Mouse (Mus musculus) midbrain, postnatal 0 days (tissue): ENCODE measurements around the gene Fryl. TPM values are rescaled to one million over a fixed set of nuclear protein-coding genes. Genes with fewer than 3 reads are reported as not detected.

Experiments used
- ATAC-seq: fragments of 200-750 bp; cut with Nextera tagmentation; 2 replicates; pipeline ENCODE4 v1.8.0; 2017; ENCODE audit warnings: moderate number of reproducible peaks, mild to moderate bottlenecking, moderate TSS enrichment, moderate library complexity; ENCODE audit not compliant: low FRiP score
- DNase-seq: peaks from one replicate; pipeline ENCODE4 v3.0.0-alpha.2; 2015; ENCODE audit warnings: low spot score
- H3K27ac ChIP-seq: fragments of 300-500 bp; sonication (generic); 2 replicates; pipeline ENCODE4 v1.5.1; 2014; ENCODE audit warnings: low read depth, mild to moderate bottlenecking, low read length, mixed read lengths
- H3K27me3 ChIP-seq: fragments of 300-500 bp; sonication (generic); 2 replicates; pipeline ENCODE4 v1.6.1; 2014; ENCODE audit warnings: low read length, control low read depth, mixed read lengths; ENCODE audit not compliant: insufficient read depth
- H3K36me3 ChIP-seq: fragments of 300-500 bp; sonication (generic); 2 replicates; pipeline ENCODE4 v1.6.1; 2014; ENCODE audit warnings: low read length, control low read depth, mixed read lengths; ENCODE audit not compliant: insufficient read depth
- H3K4me1 ChIP-seq: fragments of 300-500 bp; sonication (generic); 2 replicates; pipeline ENCODE4 v1.6.1; 2014; ENCODE audit warnings: mild to moderate bottlenecking, control low read depth, antibody characterized with exemption, low read length, mixed read lengths; ENCODE audit not compliant: insufficient read depth
- H3K4me2 ChIP-seq: fragments of 300-500 bp; sonication (generic); 2 replicates; pipeline ENCODE4 v1.6.1; 2014; ENCODE audit warnings: low read depth, mild to moderate bottlenecking, low read length, mixed read lengths; ENCODE audit not compliant: poor library complexity, severe bottlenecking
- H3K4me3 ChIP-seq: fragments of 300-500 bp; sonication (generic); 2 replicates; pipeline ENCODE4 v1.5.1; 2014; ENCODE audit warnings: low read depth, mild to moderate bottlenecking, low read length, moderate library complexity
- H3K9ac ChIP-seq: fragments of 300-500 bp; sonication (generic); replicated peaks from 2 replicates; pipeline ENCODE4 v1.6.1; 2014; ENCODE audit warnings: mild to moderate bottlenecking, low read length, moderate library complexity, mixed read lengths; ENCODE audit not compliant: poor library complexity, severe bottlenecking
- H3K9me3 ChIP-seq: fragments of 300-500 bp; sonication (generic); 2 replicates; pipeline ENCODE4 v1.6.1; 2016; ENCODE audit warnings: low read length, control low read depth
- CTCF ChIP-seq: IDR thresholded peaks from 2 replicates; pipeline ENCODE4 v1.5.1; 2016; ENCODE audit warnings: antibody characterized with exemption, mild to moderate bottlenecking
- WGBS: fragments of 180-500 bp; shearing (Covaris S2); extraction: QIAGEN DNeasy Blood & Tissue Kit; methylation state at CpG from one replicate; pipeline ENCODE4 v1.1.7; 2014; 5-methylcytosine and 5-hydroxymethylcytosine counted together
- polyA plus RNA-seq: library from polyadenylated mRNA; unstranded; fragments of >200 nt; fragmentation: Nextera tagmentation; extraction: Ambion mirVana; gene quantifications from 2 replicates; pipeline ENCODE4 v1.2.1, GENCODE M21; 2015
- total RNA-seq: library from RNA; depleted of rRNA; stranded (reverse); fragments of >200 nt; gene quantifications from 2 replicates; pipeline ENCODE4 v1.2.3, GENCODE M21; 2014

Gene Fryl
- total and polyA plus RNA-seq, 2 experiments from 2014 or later: 23.8 to 52.8 TPM

- Histone ChIP-seq H3K9ac (no peak overlapping the region), H3K36me3 (no peaks in the 10 kb centered on the region), H3K27ac (no peak overlapping the region), H3K4me2 (no peak overlapping the region), H3K4me1 (0 out of 2 replicates have a peak, but pooled peaks cover 3% of the 10 kb centered on the region), H3K9me3 (no peaks in the 10 kb centered on the region), H3K27me3 (no peaks in the 10 kb centered on the region), H3K4me3 (no peak overlapping the region)
- DNase-seq (no peak), ATAC-seq (no peak)
- no peak for TF ChIP-seq CTCF
- WGBS: 74% methylated on average over 10 of the region's 10 CpGs
Observed at GRCm38 (mm10) chr5:73241332-73241731, 15.1 kb downstream of the Fryl start.

GRCm38 (mm10) chr5:73240391-73240790, 16.0 kb downstream of the Fryl start:
- no peak for TF ChIP-seq CTCF

GRCm38 (mm10) chr5:73236894-73237334, 19.5 kb downstream of the Fryl start:
- H3K36me3 ChIP-seq: no peaks in the 10 kb centered on the region
- H3K9ac ChIP-seq: no peak overlapping the region
- H3K4me1 ChIP-seq: no peaks in the 10 kb centered on the region; the same call in 1 of the 2 replicates
- H3K27me3 ChIP-seq: no peaks in the 10 kb centered on the region
- 17% methylated on average over 6 of the region's 6 CpGs for WGBS
- H3K27ac ChIP-seq: no peak overlapping the region
- H3K4me3 ChIP-seq: no peak overlapping the region
- DNase-seq (no peak), ATAC-seq (no peak)
- no peak overlapping the region for H3K4me2 ChIP-seq
- no peaks in the 10 kb centered on the region for H3K9me3 ChIP-seq
- no peak for TF ChIP-seq CTCF

More at GRCm38 (mm10) chr5:73240391-73240790, 16.0 kb downstream of the Fryl start:
- no peak overlapping the region for H3K4me2 ChIP-seq
- WGBS: 85% methylated on average over 6 of the region's 6 CpGs
- H3K4me3 ChIP-seq: no peak overlapping the region
- H3K36me3 ChIP-seq: no peaks in the 10 kb centered on the region
- 0 out of 2 replicates have a peak, but pooled peaks cover 3% of the 10 kb centered on the region for H3K4me1 ChIP-seq
- no peak for ATAC-seq
- DNase-seq: no peak
- no peaks in the 10 kb centered on the region for H3K9me3 ChIP-seq
- no peaks in the 10 kb centered on the region for H3K27me3 ChIP-seq
- no peak overlapping the region for H3K27ac ChIP-seq
- H3K9ac ChIP-seq: no peak overlapping the region

GRCm38 (mm10) chr5:73235201-73235600, 21.2 kb downstream of the Fryl start:
- Histone ChIP-seq H3K27me3 (no peaks in the 10 kb centered on the region), H3K4me2 (no peak overlapping the region), H3K27ac (no peak overlapping the region), H3K36me3 (no peaks in the 10 kb centered on the region), H3K9me3 (no peaks in the 10 kb centered on the region), H3K4me3 (no peak overlapping the region), H3K4me1 (peaks cover 8% of the 10 kb centered on the region; the same call in 1 of the 2 replicates), H3K9ac (no peak overlapping the region)
- no peak for TF ChIP-seq CTCF
- WGBS: 87% methylated on average over 5 of the region's 5 CpGs
- ATAC-seq: no peak
- no peak for DNase-seq

GRCm38 (mm10) chr5:73233018-73233881, 23.2 kb downstream of the Fryl start:
- no peak overlapping the region for H3K4me2 ChIP-seq
- no peaks in the 10 kb centered on the region for H3K27me3 ChIP-seq
- H3K9ac ChIP-seq: no peak overlapping the region
- 77% methylated on average over 17 of the region's 17 CpGs for WGBS
- H3K27ac ChIP-seq: no peak overlapping the region
- no peak overlapping the region for H3K4me3 ChIP-seq
- DNase-seq: no peak
- H3K4me1 ChIP-seq: peaks cover 13% of the 10 kb centered on the region; the same call in 1 of the 2 replicates
- no peaks in the 10 kb centered on the region for H3K9me3 ChIP-seq
- ATAC-seq: no peak
- TF ChIP-seq CTCF: no peak
- no peaks in the 10 kb centered on the region for H3K36me3 ChIP-seq

GRCm38 (mm10) chr5:73232267-73232666, 24.2 kb downstream of the Fryl start:
- H3K36me3 ChIP-seq: no peaks in the 10 kb centered on the region
- no peaks in the 10 kb centered on the region for H3K9me3 ChIP-seq
- H3K4me2 ChIP-seq: no peak overlapping the region
- DNase-seq (no peak), ATAC-seq (no peak)
- no peak overlapping the region for H3K9ac ChIP-seq
- H3K27ac ChIP-seq: no peak overlapping the region
- peaks cover 14% of the 10 kb centered on the region; the same call in 1 of the 2 replicates for H3K4me1 ChIP-seq
- no peak for TF ChIP-seq CTCF
- no peak overlapping the region for H3K4me3 ChIP-seq
- H3K27me3 ChIP-seq: no peaks in the 10 kb centered on the region
- 30% methylated on average over 9 of the region's 9 CpGs for WGBS
